Mouse (Mus musculus) brain, embryonic 14.5 days (tissue): ENCODE data around the gene Frem2.

Experiments used
- CTCF ChIP-seq: fragments of 200-500 bp; IDR thresholded peaks from 2 replicates; pipeline ENCODE4 v1.5.1; 2012; ENCODE audit warnings: inconsistent platforms, mild to moderate bottlenecking, moderate library complexity, borderline replicate concordance; ENCODE audit not compliant: insufficient read depth, insufficient read length; ENCODE audit errors: extremely low read depth
- POLR2A ChIP-seq: fragments of 200-500 bp; IDR thresholded peaks from 2 replicates; pipeline ENCODE4 v1.6.1; 2012; ENCODE audit warnings: mild to moderate bottlenecking, inconsistent platforms, borderline replicate concordance; ENCODE audit not compliant: poor library complexity, insufficient read depth, insufficient read length, severe bottlenecking; ENCODE audit errors: extremely low read depth

DNA sequence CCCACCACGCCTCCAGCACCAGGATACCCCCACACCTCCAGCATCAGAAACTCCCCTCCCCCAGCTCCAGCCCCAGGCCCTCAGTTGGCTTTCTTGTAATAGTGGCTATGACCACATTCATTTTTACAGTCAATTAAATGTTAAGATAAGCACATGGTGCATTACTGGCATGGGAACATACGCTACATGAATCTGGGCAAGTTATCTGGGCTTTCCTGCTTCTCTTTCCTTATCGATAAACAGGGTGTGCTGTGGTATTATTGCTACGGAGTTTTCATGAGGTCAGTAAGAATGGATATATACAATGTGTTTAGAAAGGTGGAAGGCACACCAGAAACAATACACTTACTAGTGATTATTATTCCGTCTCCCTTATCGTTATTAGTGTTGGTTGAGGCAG, 125.1 kb downstream of the Frem2 start:
- TF ChIP-seq POLR2A (no peak), CTCF (no peak)
